Mouse (Mus musculus) stomach, embryonic 16.5 days (tissue): Measurements from ENCODE around the gene Pip4k2c. TPM values are rescaled to one million over a fixed set of nuclear protein-coding genes. Genes with fewer than 3 reads are reported as not detected.

Source experiments
- ATAC-seq: fragments of 200-750 bp; cut with Nextera tagmentation; 2 replicates; pipeline ENCODE4 v1.8.0; 2017; ENCODE audit warnings: moderate number of reproducible peaks, moderate TSS enrichment; ENCODE audit not compliant: insufficient read depth, low FRiP score
- H3K27ac ChIP-seq: fragments of 300-500 bp; sonication (generic); 2 replicates; pipeline ENCODE4 v1.5.1; 2014; ENCODE audit warnings: low read length
- H3K27me3 ChIP-seq: fragments of 300-500 bp; sonication (generic); 2 replicates; pipeline ENCODE4 v1.6.1; 2014; ENCODE audit warnings: low read length, control low read depth, mixed read lengths; ENCODE audit not compliant: control insufficient read depth, insufficient read depth
- H3K36me3 ChIP-seq: fragments of 300-500 bp; sonication (generic); 2 replicates; pipeline ENCODE4 v1.6.1; 2014; ENCODE audit warnings: low read length; ENCODE audit not compliant: control insufficient read depth, insufficient read depth
- H3K4me1 ChIP-seq: fragments of 300-500 bp; sonication (generic); 2 replicates; pipeline ENCODE4 v1.6.1; 2014; ENCODE audit warnings: low read length, control low read depth, mixed read lengths; ENCODE audit not compliant: control insufficient read depth, insufficient read depth
- H3K4me2 ChIP-seq: fragments of 300-500 bp; sonication (generic); 2 replicates; pipeline ENCODE4 v1.6.1; 2014; ENCODE audit warnings: low read depth, low read length, mixed read lengths
- H3K4me3 ChIP-seq: fragments of 300-500 bp; sonication (generic); replicated peaks from 2 replicates; pipeline ENCODE4 v1.5.1; 2014; ENCODE audit warnings: mild to moderate bottlenecking, low read length
- H3K9ac ChIP-seq: fragments of 300-500 bp; sonication (generic); 2 replicates; pipeline ENCODE4 v1.6.1; 2014; ENCODE audit warnings: low read length
- H3K9me3 ChIP-seq: fragments of 300-500 bp; sonication (generic); replicated peaks from 2 replicates; pipeline ENCODE4 v1.6.1; 2016; ENCODE audit warnings: low read length, control low read depth; ENCODE audit not compliant: control insufficient read depth
- WGBS: fragments of 180-500 bp; shearing (Covaris S2); extraction: QIAGEN DNeasy Blood & Tissue Kit; methylation state at CpG from one replicate; pipeline ENCODE4 v1.1.7; 2014; 5-methylcytosine and 5-hydroxymethylcytosine counted together
- polyA plus RNA-seq: library from polyadenylated mRNA; unstranded; fragments of >200 nt; fragmentation: Nextera tagmentation; extraction: Ambion mirVana; gene quantifications from 2 replicates; pipeline ENCODE4 v1.2.1, GENCODE M21; 2015

The Pip4k2c gene
- polyA plus RNA-seq, 1 experiment from 2014 or later = 33.5 TPM

DNA sequence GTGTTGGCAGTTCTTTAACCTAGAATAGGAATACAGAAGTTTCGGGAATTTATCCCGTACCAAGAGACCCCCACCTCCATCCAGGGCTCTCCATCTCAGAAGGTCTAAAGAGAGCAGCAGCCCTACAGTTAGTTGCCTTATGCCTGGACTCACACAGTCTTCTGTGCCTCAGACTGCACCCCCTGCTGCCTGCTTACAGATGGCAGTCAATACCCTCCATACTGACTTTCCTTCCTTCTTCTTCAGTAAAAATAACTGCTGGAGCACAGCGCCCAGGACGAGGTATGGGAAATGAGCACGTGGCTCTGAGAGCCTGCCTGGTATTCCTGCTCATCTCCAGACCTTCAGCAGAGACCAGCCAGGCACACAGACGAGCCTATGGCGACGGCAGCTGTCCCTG is 11.1 kb downstream of the Pip4k2c start:
- peaks cover 4% of the 10 kb centered on the region; the same call in 1 of the 2 replicates for H3K4me1 ChIP-seq
- no peaks in the 10 kb centered on the region for H3K9me3 ChIP-seq
- no peaks in the 10 kb centered on the region for H3K27me3 ChIP-seq
- H3K27ac ChIP-seq = no peak overlapping the region
- H3K4me2 ChIP-seq = no peak overlapping the region
- 0 out of 2 replicates have a peak overlapping the region, but pooled peaks have one; percentile 10 for H3K9ac ChIP-seq
- H3K36me3 ChIP-seq = peaks cover 13% of the 10 kb centered on the region
- H3K4me3 ChIP-seq = no peak overlapping the region
- no peak for ATAC-seq
- WGBS = 77% methylated on average over 8 of the region's 8 CpGs

DNA sequence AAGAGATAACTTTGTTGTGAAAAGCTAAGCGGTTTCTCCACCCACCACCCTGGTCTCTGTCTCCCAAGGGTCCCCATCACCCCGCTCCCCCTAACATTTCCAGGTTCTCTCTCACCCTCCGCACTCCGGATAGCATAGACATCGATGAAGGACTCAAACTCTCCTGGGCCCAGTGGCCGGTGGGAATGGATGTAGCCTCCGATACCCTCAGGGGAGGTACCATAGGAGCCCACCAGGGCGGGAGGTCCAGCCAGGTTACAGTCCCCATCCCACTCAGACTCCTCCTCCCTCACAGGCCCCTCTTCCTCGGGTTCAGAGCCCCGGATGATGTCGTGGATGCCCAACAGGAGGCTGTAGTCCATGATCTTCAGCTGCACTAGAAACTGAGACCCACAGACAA is 11.9 kb downstream of the Pip4k2c start:
- H3K9me3 ChIP-seq = no peaks in the 10 kb centered on the region
- H3K36me3 ChIP-seq = peaks cover 11% of the 10 kb centered on the region
- no peak for ATAC-seq
- WGBS = 83% methylated on average over 11 of the region's 11 CpGs
- no peaks in the 10 kb centered on the region for H3K27me3 ChIP-seq
- H3K4me1 ChIP-seq = peaks cover 11% of the 10 kb centered on the region; the same call in 1 of the 2 replicates
- no peak overlapping the region for H3K4me3 ChIP-seq
- H3K27ac ChIP-seq = no peak overlapping the region
- no peak overlapping the region for H3K4me2 ChIP-seq
- H3K9ac ChIP-seq = 0 out of 2 replicates have a peak overlapping the region, but pooled peaks have one; percentile 5

DNA sequence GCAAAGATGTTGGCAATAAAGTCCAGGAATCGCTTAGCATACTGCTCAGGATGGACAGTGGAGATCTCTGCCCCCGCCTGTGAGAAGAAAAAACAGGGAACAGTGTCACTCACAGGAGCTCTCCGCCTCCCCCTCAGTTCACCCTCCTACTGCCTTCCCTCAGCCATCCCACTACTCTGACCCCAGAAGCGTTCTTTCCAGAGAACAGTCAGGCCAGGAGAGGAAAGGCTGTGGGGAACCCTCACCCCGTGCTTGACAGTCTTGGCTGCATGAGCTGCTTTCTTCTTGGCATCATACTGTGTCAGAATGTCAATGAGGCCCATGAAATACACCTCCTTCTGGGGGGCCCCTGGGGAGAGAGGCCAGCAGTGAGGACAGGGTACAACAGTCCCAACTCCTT is 12.3 kb downstream of the Pip4k2c start:
- Histone ChIP-seq H3K27me3 (no peaks in the 10 kb centered on the region), H3K36me3 (peaks cover 10% of the 10 kb centered on the region), H3K9ac (0 out of 2 replicates have a peak overlapping the region, but pooled peaks have one; percentile 5), H3K27ac (no peak overlapping the region), H3K9me3 (no peaks in the 10 kb centered on the region), H3K4me3 (no peak overlapping the region), H3K4me2 (no peak overlapping the region), H3K4me1 (peaks cover 15% of the 10 kb centered on the region; the same call in 1 of the 2 replicates)
- WGBS = 70% methylated on average over 5 of the region's 5 CpGs
- no peak for ATAC-seq

DNA sequence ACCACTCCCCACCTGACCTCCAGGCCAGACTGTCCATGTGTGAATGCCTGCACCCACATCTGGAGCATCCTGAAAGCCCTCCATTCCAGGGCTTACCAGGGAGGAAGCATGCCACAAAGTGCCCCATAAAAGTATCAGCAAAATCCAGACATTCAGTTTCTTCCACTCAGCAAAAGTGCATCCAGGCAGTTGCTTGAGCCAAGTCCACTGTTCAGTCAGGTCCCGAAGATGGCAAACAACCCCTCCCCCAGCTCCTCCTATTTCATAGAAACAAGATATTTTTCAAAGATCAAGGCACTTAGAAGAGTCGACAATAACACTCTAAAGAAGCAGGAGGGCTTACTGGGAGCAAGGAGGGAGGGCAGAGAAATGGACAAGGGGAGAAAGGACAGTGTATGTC is 12.9 kb downstream of the Pip4k2c start:
- H3K27ac ChIP-seq = no peak overlapping the region
- H3K4me1 ChIP-seq = peaks cover 15% of the 10 kb centered on the region; the same call in 1 of the 2 replicates

GRCm38 (mm10) chr10:127197505-127198110 is 13.8 kb downstream of the Pip4k2c start:
- H3K4me1 ChIP-seq = peaks cover 15% of the 10 kb centered on the region; the same call in 1 of the 2 replicates
- WGBS = 78% methylated on average over 11 of the region's 11 CpGs
- peak overlapping the region; percentile 96 for H3K27ac ChIP-seq
- no peak overlapping the region for H3K9ac ChIP-seq
- H3K27me3 ChIP-seq = no peaks in the 10 kb centered on the region
- peaks cover 10% of the 10 kb centered on the region for H3K36me3 ChIP-seq
- no peak for ATAC-seq
- no peak overlapping the region for H3K4me2 ChIP-seq
- no peaks in the 10 kb centered on the region for H3K9me3 ChIP-seq
- H3K4me3 ChIP-seq = no peak overlapping the region

More for the DNA sequence above, 12.9 kb downstream of the Pip4k2c start:
- no peak overlapping the region for H3K4me3 ChIP-seq
- ATAC-seq = no peak
- no peaks in the 10 kb centered on the region for H3K27me3 ChIP-seq
- no peaks in the 10 kb centered on the region for H3K9me3 ChIP-seq
- no peak overlapping the region for H3K4me2 ChIP-seq
- H3K9ac ChIP-seq = no peak overlapping the region
- WGBS = 49% methylated on average over 2 of the region's 2 CpGs
- peaks cover 10% of the 10 kb centered on the region for H3K36me3 ChIP-seq

GRCm38 (mm10) chr10:127197104-127197503 is 14.3 kb downstream of the Pip4k2c start:
- 83% methylated on average over 8 of the region's 8 CpGs for WGBS
- H3K27me3 ChIP-seq = no peaks in the 10 kb centered on the region
- no peak overlapping the region for H3K4me2 ChIP-seq
- no peak overlapping the region for H3K4me3 ChIP-seq
- no peak overlapping the region for H3K9ac ChIP-seq
- ATAC-seq = no peak
- peaks cover 9% of the 10 kb centered on the region for H3K36me3 ChIP-seq
- H3K27ac ChIP-seq = peak overlapping the region; percentile 96
- H3K4me1 ChIP-seq = peaks cover 15% of the 10 kb centered on the region; the same call in 1 of the 2 replicates
- H3K9me3 ChIP-seq = no peaks in the 10 kb centered on the region

DNA sequence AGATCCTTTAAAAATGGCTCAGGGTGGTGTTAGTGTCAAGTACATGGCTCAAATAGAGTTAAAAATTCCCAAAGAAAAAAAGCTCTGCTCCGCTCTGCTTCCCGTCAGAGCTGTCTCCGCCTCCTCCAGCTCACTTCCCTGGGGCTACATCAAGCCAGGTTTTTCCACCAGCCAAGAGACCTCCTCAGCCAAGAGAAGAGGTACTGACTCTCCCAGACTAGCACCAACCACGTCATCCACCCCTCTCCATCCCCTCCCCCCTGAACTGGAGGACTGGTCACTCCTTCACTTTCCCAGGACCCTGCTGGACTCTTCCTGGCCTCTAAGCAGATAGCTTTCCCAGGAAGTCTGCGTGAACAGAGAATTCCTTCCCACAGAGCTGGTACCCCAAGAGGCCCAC is 15.0 kb downstream of the Pip4k2c start:
- Histone ChIP-seq H3K9me3 (no peaks in the 10 kb centered on the region), H3K27me3 (no peaks in the 10 kb centered on the region), H3K27ac (peak overlapping the region; percentile 96), H3K4me3 (peak overlapping the region; percentile 89), H3K4me2 (peak overlapping the region; percentile 89), H3K36me3 (peaks cover 7% of the 10 kb centered on the region), H3K4me1 (peaks cover 15% of the 10 kb centered on the region; the same call in 1 of the 2 replicates), H3K9ac (peak overlapping the region; percentile 94)
- ATAC-seq = peak; percentile 85
- 10% methylated on average over 5 of the region's 5 CpGs for WGBS

- Histone ChIP-seq H3K9me3 (no peaks in the 10 kb centered on the region), H3K4me1 (peaks cover 23% of the 10 kb centered on the region), H3K4me2 (peak within 1 kb of the TSS; percentile 89), H3K27ac (peak within 1 kb of the TSS; percentile 96), H3K36me3 (peaks cover 3% of the 10 kb centered on the region; the same call in 1 of the 2 replicates), H3K9ac (peak within 1 kb of the TSS; percentile 94), H3K4me3 (peak within 1 kb of the TSS; percentile 89), H3K27me3 (no peaks in the 10 kb centered on the region)
- WGBS = 2% methylated on average over 39 of the region's 47 CpGs
- peak; percentile 41; the same call in 1 of the 2 replicates for ATAC-seq
Observed at GRCm38 (mm10) chr10:127195328-127196129, 15.9 kb downstream of the Pip4k2c start, which contains the start of gene Dtx3. Gene Dtx3 (minus strand): TSS chr10:127195728.
